Mouse (Mus musculus) liver, embryonic 14.5 days (tissue): Measurements from ENCODE around the gene Ubtf.

ENCODE experiments used
- CTCF ChIP-seq: IDR thresholded peaks from 2 replicates; pipeline ENCODE4 v1.5.1; 2016; ENCODE audit warnings: antibody characterized with exemption, low read depth, control low read depth
- EP300 ChIP-seq: IDR thresholded peaks from 2 replicates; pipeline ENCODE4 v1.6.1; 2016; ENCODE audit warnings: antibody characterized with exemption, low read depth

DNA sequence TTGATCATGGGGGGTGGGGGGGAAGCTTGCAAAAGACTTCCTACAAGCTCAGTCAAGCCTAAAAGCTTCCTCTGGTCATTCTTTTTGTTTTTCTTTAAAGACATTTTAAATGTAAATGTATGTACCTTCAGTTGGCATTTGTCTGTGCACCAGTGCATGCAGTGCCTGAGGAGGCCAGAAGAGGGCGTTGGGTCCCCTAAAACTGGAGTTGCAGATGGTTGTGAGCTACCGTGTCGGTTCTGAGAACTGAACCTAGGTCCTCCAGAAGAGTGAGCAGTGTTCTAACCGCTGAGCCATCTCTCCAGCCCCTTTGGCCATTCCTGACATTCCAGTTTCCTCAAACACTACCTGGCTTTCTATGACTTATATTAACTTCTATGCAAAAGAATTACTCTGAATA, 20.1 kb upstream of the Ubtf start:
- peak; percentile 67 for TF ChIP-seq CTCF
- TF ChIP-seq EP300: no peak
